Mouse (Mus musculus) liver, embryonic 16.5 days (tissue): Measurements from ENCODE around the gene Stbd1. TPM values are rescaled to one million over a fixed set of nuclear protein-coding genes. Genes with fewer than 3 reads are reported as not detected.

Experiments used
- ATAC-seq: fragments of 200-750 bp; cut with Nextera tagmentation; 2 replicates; pipeline ENCODE4 v1.8.0; 2017; ENCODE audit warnings: low read depth, mild to moderate bottlenecking, moderate number of reproducible peaks, moderate library complexity
- H3K27ac ChIP-seq: fragments of 300-500 bp; sonication (generic); 2 replicates; pipeline ENCODE4 v1.5.1; 2014; ENCODE audit warnings: mild to moderate bottlenecking, low read length
- H3K27me3 ChIP-seq: fragments of 300-500 bp; sonication (generic); 2 replicates; pipeline ENCODE4 v1.6.1; 2014; ENCODE audit warnings: low read depth, low read length, mixed read lengths; ENCODE audit not compliant: control insufficient read depth, insufficient read depth
- H3K36me3 ChIP-seq: fragments of 300-500 bp; sonication (generic); 2 replicates; pipeline ENCODE4 v1.6.1; 2014; ENCODE audit warnings: mild to moderate bottlenecking; ENCODE audit not compliant: control insufficient read depth, insufficient read depth
- H3K4me1 ChIP-seq: fragments of 300-500 bp; sonication (generic); 2 replicates; pipeline ENCODE4 v1.6.1; 2014; ENCODE audit warnings: low read depth, low read length, mixed read lengths; ENCODE audit not compliant: control insufficient read depth
- H3K4me2 ChIP-seq: fragments of 300-500 bp; sonication (generic); 2 replicates; pipeline ENCODE4 v1.6.1; 2014; ENCODE audit warnings: low read depth, low read length, mixed read lengths
- H3K4me3 ChIP-seq: fragments of 300-500 bp; sonication (generic); 2 replicates; pipeline ENCODE4 v1.5.1; 2014; ENCODE audit warnings: low read depth, mild to moderate bottlenecking, low read length
- H3K9ac ChIP-seq: fragments of 300-500 bp; sonication (generic); 2 replicates; pipeline ENCODE4 v1.6.1; 2014; ENCODE audit warnings: low read depth, low read length
- H3K9me3 ChIP-seq: fragments of 300-500 bp; sonication (generic); replicated peaks from 2 replicates; pipeline ENCODE4 v1.6.1; 2016; ENCODE audit warnings: low read length; ENCODE audit not compliant: control insufficient read depth
- WGBS: fragments of 180-500 bp; shearing (Covaris S2); extraction: QIAGEN DNeasy Blood & Tissue Kit; methylation state at CpG from one replicate; pipeline ENCODE4 v1.1.7; 2014; ENCODE audit not compliant: insufficient replicate concordance; 5-methylcytosine and 5-hydroxymethylcytosine counted together
- polyA plus RNA-seq: library from polyadenylated mRNA; unstranded; fragments of >200 nt; fragmentation: Nextera tagmentation; extraction: Ambion mirVana; gene quantifications from 2 replicates; pipeline ENCODE4 v1.2.1, GENCODE M21; 2015

The Stbd1 gene
- 51.0 and 58.8 TPM in 2 replicates for polyA plus RNA-seq

- Histone ChIP-seq H3K9me3 (no peaks in the 10 kb centered on the region), H3K4me3 (peak within 1 kb of the TSS; percentile 67), H3K36me3 (no peaks in the 10 kb centered on the region), H3K4me2 (peak within 1 kb of the TSS; percentile 61), H3K27me3 (peaks cover 17% of the 10 kb centered on the region), H3K4me1 (no peaks in the 10 kb centered on the region; the same call in 1 of the 2 replicates), H3K9ac (peak within 1 kb of the TSS; percentile 70), H3K27ac (peak within 1 kb of the TSS; percentile 48)
- ATAC-seq, result peak; percentile 79
- WGBS, result 1% methylated on average over 62 of the region's 69 CpGs
Observed at GRCm38 (mm10) chr5:92602691-92603690, at the start of gene Stbd1. Stbd1 (plus strand) TSS chr5:92603041.

GRCm38 (mm10) chr5:92553939-92554338 is 48.9 kb upstream of the Stbd1 start:
- no peak overlapping the region for H3K9ac ChIP-seq
- no peak for ATAC-seq
- no peaks in the 10 kb centered on the region for H3K4me1 ChIP-seq
- no peak overlapping the region for H3K27ac ChIP-seq
- H3K4me2 ChIP-seq, result no peak overlapping the region
- 53% methylated on average over 3 of the region's 3 CpGs for WGBS
- no peak overlapping the region for H3K4me3 ChIP-seq
- H3K36me3 ChIP-seq, result no peaks in the 10 kb centered on the region
- no peaks in the 10 kb centered on the region for H3K27me3 ChIP-seq
- no peaks in the 10 kb centered on the region; the same call in 1 of the 2 replicates for H3K9me3 ChIP-seq

DNA sequence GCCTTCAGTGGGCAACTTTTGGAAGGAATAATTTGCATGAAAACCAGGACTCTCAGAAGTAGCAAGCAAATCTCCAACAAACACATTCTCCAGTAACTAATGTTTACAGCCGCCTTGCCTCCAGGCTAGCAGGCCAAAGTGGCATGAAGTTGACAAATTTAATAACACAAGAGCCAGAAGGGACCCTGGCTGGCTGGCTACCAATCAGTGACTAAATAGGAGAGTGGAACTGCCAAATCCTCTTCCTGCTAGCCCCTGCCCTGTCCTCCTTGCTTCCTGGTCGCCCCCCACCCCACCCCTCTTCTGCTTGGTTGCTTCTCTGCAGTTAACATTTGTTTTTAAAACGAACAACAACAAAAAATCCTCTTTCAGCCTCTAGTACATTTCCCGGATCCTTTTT is 48.4 kb upstream of the Stbd1 start:
- H3K4me1 ChIP-seq, result no peaks in the 10 kb centered on the region
- H3K36me3 ChIP-seq, result no peaks in the 10 kb centered on the region
- H3K4me2 ChIP-seq, result no peak overlapping the region
- no peak overlapping the region for H3K27ac ChIP-seq
- H3K27me3 ChIP-seq, result no peaks in the 10 kb centered on the region
- H3K4me3 ChIP-seq, result no peak overlapping the region
- no peak overlapping the region for H3K9ac ChIP-seq
- 68% methylated on average over 4 of the region's 4 CpGs for WGBS
- no peaks in the 10 kb centered on the region; the same call in 1 of the 2 replicates for H3K9me3 ChIP-seq
- ATAC-seq, result no peak

DNA sequence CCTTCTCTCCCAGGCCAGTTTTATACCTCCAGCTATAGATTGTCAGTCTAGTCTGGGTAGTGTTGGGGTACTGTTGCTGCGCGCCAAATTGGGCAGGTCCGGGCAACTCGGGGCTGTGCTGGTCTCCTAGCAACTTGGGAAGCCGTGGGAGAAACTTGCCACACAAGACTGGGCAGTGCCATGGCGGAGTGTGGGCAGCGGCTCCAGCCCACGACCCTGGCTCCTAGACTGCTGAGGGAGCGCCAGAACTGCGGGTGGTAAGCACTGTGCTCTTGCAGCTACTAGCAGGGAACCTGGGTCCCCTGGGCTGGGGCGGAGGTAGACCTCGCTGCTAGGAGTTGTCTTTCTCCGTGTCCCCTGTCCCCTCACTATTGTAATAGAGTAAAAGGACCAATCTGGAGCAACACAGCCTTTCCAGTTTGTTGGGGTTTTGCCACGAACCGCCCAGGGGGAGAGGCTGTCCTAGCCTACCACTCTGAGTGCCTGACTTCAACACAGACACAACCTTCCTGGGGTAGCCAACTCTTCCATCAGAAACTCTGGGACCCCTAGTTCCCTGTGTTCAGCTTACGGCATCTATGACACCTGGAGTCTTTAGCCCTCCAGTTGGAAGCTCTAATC is 47.8 kb upstream of the Stbd1 start, which contains the start of gene Fam47e:
TSS of gene Fam47e (plus strand) at position 179 of the 621 bp plus-strand sequence.
- Histone ChIP-seq H3K4me2 (no peak within 1 kb of the TSS), H3K36me3 (no peaks in the 10 kb centered on the region), H3K27ac (no peak within 1 kb of the TSS), H3K9ac (no peak within 1 kb of the TSS), H3K4me1 (no peaks in the 10 kb centered on the region), H3K9me3 (no peaks in the 10 kb centered on the region; the same call in 1 of the 2 replicates), H3K27me3 (no peaks in the 10 kb centered on the region), H3K4me3 (no peak within 1 kb of the TSS)
- no peak for ATAC-seq
- WGBS, result 67% methylated on average over 16 of the region's 16 CpGs

- WGBS, result 84% methylated on average over 1 of the region's 1 CpGs
- Histone ChIP-seq H3K4me1 (no peaks in the 10 kb centered on the region), H3K36me3 (no peaks in the 10 kb centered on the region), H3K4me2 (no peak overlapping the region), H3K27ac (no peak overlapping the region), H3K9ac (no peak overlapping the region), H3K4me3 (no peak overlapping the region), H3K9me3 (no peaks in the 10 kb centered on the region; the same call in 1 of the 2 replicates), H3K27me3 (no peaks in the 10 kb centered on the region)
- ATAC-seq, result no peak
Observed at GRCm38 (mm10) chr5:92555905-92556304, 46.9 kb upstream of the Stbd1 start.

DNA sequence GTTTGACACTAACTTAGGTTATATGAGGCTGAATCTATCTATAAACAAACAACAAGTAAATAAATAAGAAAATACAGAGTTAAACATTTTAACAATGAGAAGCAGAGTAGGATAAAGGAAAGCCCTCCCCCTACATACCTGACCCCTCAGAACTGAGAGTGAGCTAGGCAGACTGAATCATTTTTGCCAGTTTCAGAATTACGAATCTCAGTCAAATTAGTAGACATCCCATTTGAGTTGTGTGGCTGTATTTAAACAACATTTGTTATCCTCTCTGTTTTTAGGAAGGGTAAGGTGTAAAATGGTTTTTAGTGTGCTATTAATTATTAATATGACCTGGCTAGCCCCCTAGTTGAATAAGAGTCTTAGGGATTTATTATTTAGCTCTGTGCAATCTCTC is 45.3 kb upstream of the Stbd1 start:
- 59% methylated on average over 1 of the region's 1 CpGs for WGBS
- Histone ChIP-seq H3K9ac (no peak overlapping the region), H3K27ac (no peak overlapping the region), H3K4me1 (no peaks in the 10 kb centered on the region), H3K36me3 (no peaks in the 10 kb centered on the region), H3K27me3 (no peaks in the 10 kb centered on the region), H3K9me3 (no peaks in the 10 kb centered on the region; the same call in 1 of the 2 replicates), H3K4me2 (no peak overlapping the region), H3K4me3 (no peak overlapping the region)
- ATAC-seq, result no peak

DNA sequence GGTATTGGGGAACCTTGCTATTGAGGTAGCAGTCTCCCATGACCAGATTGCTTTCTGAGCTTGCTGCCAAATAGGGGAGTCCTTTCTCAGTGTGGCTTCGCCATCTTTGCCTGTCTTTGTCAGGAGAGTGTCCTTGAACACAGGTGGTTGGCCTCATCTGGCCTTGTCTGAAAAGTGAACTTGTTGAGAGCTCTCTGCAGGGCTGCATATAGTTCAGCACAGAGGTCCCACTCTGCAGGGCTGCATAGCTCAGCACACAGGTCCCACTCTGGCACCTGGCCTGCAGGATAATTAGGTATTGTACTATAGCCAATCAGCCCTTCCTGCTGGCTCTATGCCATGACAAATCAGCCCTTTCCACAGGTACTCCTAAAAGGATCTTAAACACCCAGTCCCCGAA is 42.6 kb upstream of the Stbd1 start:
- Histone ChIP-seq H3K9ac (no peak overlapping the region), H3K9me3 (no peaks in the 10 kb centered on the region), H3K27me3 (no peaks in the 10 kb centered on the region), H3K4me2 (no peak overlapping the region), H3K4me1 (no peaks in the 10 kb centered on the region), H3K27ac (no peak overlapping the region), H3K36me3 (no peaks in the 10 kb centered on the region), H3K4me3 (no peak overlapping the region)
- no peak for ATAC-seq
- WGBS, result 42% methylated on average over 2 of the region's 2 CpGs

DNA sequence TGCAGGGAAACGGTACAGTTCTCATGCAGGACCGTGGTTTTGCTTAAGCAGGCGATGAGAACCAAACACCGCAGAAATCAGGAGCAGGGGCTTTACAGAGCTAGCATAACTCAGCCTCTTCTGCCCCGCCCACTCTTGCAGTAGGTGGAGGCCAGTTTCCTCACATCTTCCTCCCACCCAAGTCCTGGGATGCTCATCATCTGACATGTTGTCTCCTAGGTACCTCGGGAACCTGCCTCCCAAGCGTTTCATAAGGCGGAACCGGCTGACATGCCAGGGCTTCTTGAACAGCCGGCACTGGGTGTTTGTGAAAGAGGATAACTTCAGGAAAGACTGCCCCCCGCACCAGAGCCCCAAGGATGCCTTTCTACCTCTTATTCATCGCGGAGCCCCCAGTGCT is 40.8 kb upstream of the Stbd1 start:
- no peaks in the 10 kb centered on the region for H3K4me1 ChIP-seq
- H3K9ac ChIP-seq, result no peak overlapping the region
- WGBS, result 66% methylated on average over 13 of the region's 13 CpGs
- no peaks in the 10 kb centered on the region for H3K27me3 ChIP-seq
- H3K9me3 ChIP-seq, result no peaks in the 10 kb centered on the region
- H3K4me2 ChIP-seq, result no peak overlapping the region
- H3K27ac ChIP-seq, result no peak overlapping the region
- no peak for ATAC-seq
- no peaks in the 10 kb centered on the region for H3K36me3 ChIP-seq
- no peak overlapping the region for H3K4me3 ChIP-seq
